Mouse (Mus musculus): ENCODE measurements around the gene Shmt1. TPM values are rescaled to one million over a fixed set of nuclear protein-coding genes. Genes with fewer than 3 reads are reported as not detected.
A peak's percentile ranks its signal among the peaks of the same experiment; 100 is the strongest.

Shmt1 gene
- polyA plus RNA-seq, 1 experiment = 6.6 TPM

- no peak overlapping the region for H3K4me2 ChIP-seq (ENCODE audit: low read depth)
- TF ChIP-seq MYOG (IDR thresholded peaks at IDR 0.05; ENCODE audit: control insufficient read depth in 1 of 3, insufficient read depth in 1 of 3, insufficient read length in 2 of 3, low read depth in 2 of 3) (peak; percentile 34 to 88 (median 40)), MYOD1 (IDR thresholded peaks at IDR 0.05; ENCODE audit: control insufficient read depth in 1 of 3, insufficient read length in 2 of 3, low read depth in 2 of 3) (peak; percentile 84 to 99 (median 92)), POLR2A (IDR thresholded peaks at IDR 0.05; ENCODE audit: insufficient read length, low read depth) (no peak), E2F4 (IDR thresholded peaks at IDR 0.05; ENCODE audit: insufficient read depth) (no peak), MAX (IDR thresholded peaks at IDR 0.05; ENCODE audit: low read depth) (no peak), TCF12 (IDR thresholded peaks at IDR 0.05; ENCODE audit: insufficient read depth, poor library complexity, severe bottlenecking) (peak; percentile 67), SRF (IDR thresholded peaks at IDR 0.05; ENCODE audit: control insufficient read depth, insufficient read length, low read depth) (peak; percentile 81), REST (IDR thresholded peaks at IDR 0.05; ENCODE audit: insufficient read depth, insufficient read length) (no peak), USF1 (IDR thresholded peaks at IDR 0.05; ENCODE audit: low read depth) (no peak), CEBPB (IDR thresholded peaks at IDR 0.05; ENCODE audit: insufficient read depth, poor library complexity, severe bottlenecking) (peak; percentile 84; the same call in 1 of the 2 replicates), TCF3 (IDR thresholded peaks at IDR 0.05; ENCODE audit: insufficient read length, low read depth) (peak; percentile 61), POLR2AphosphoS2 (IDR thresholded peaks at IDR 0.05; ENCODE audit: insufficient read length, low read depth) (no peak)
- no peak overlapping the region for H3K4me3 ChIP-seq
- no peak overlapping the region for H3ac ChIP-seq (ENCODE audit: control insufficient read depth, insufficient read length)
- no peaks in the 10 kb centered on the region for H3K27me3 ChIP-seq (ENCODE audit: control insufficient read depth, insufficient read depth, insufficient read length)
- peaks cover 35% of the 10 kb centered on the region for H3K36me3 ChIP-seq (ENCODE audit: control insufficient read depth, insufficient read depth)
- H3K79me2 ChIP-seq (ENCODE audit: control insufficient read depth, insufficient read depth) = peaks cover 72% of the 10 kb centered on the region
These were observed 27.2 kb downstream of the Shmt1 start for GRCm38 (mm10) chr11:60784179-60784922.

- no peaks in the 10 kb centered on the region for H3K27me3 ChIP-seq (ENCODE audit: control insufficient read depth, insufficient read depth, insufficient read length)
- H3ac ChIP-seq (ENCODE audit: control insufficient read depth, insufficient read length) = no peak overlapping the region
- peaks cover 87% of the 10 kb centered on the region for H3K79me2 ChIP-seq (ENCODE audit: control insufficient read depth, insufficient read depth)
- H3K4me3 ChIP-seq = peak overlapping the region; percentile 6
- TF ChIP-seq MYOD1 (IDR thresholded peaks at IDR 0.05; ENCODE audit: control insufficient read depth in 1 of 3, insufficient read length in 2 of 3, low read depth in 2 of 3) (no peak), MAX (IDR thresholded peaks at IDR 0.05; ENCODE audit: low read depth) (no peak), USF1 (IDR thresholded peaks at IDR 0.05; ENCODE audit: low read depth) (no peak), SRF (IDR thresholded peaks at IDR 0.05; ENCODE audit: control insufficient read depth, insufficient read length, low read depth) (no peak), TCF3 (IDR thresholded peaks at IDR 0.05; ENCODE audit: insufficient read length, low read depth) (no peak), REST (IDR thresholded peaks at IDR 0.05; ENCODE audit: insufficient read depth, insufficient read length) (no peak), MYOG (IDR thresholded peaks at IDR 0.05; ENCODE audit: control insufficient read depth in 1 of 3, insufficient read depth in 1 of 3, insufficient read length in 2 of 3, low read depth in 2 of 3) (no peak), POLR2AphosphoS2 (IDR thresholded peaks at IDR 0.05; ENCODE audit: insufficient read length, low read depth) (no peak), CEBPB (IDR thresholded peaks at IDR 0.05; ENCODE audit: insufficient read depth, poor library complexity, severe bottlenecking) (no peak), E2F4 (IDR thresholded peaks at IDR 0.05; ENCODE audit: insufficient read depth) (no peak), POLR2A (IDR thresholded peaks at IDR 0.05; ENCODE audit: insufficient read length, low read depth) (no peak), TCF12 (IDR thresholded peaks at IDR 0.05; ENCODE audit: insufficient read depth, poor library complexity, severe bottlenecking) (no peak)
- peak overlapping the region; percentile 93 for H3K4me2 ChIP-seq (ENCODE audit: low read depth)
- H3K36me3 ChIP-seq (ENCODE audit: control insufficient read depth, insufficient read depth) = peaks cover 5% of the 10 kb centered on the region
These were observed 31.8 kb downstream of the Shmt1 start for GRCm38 (mm10) chr11:60779673-60780189.

DNA sequence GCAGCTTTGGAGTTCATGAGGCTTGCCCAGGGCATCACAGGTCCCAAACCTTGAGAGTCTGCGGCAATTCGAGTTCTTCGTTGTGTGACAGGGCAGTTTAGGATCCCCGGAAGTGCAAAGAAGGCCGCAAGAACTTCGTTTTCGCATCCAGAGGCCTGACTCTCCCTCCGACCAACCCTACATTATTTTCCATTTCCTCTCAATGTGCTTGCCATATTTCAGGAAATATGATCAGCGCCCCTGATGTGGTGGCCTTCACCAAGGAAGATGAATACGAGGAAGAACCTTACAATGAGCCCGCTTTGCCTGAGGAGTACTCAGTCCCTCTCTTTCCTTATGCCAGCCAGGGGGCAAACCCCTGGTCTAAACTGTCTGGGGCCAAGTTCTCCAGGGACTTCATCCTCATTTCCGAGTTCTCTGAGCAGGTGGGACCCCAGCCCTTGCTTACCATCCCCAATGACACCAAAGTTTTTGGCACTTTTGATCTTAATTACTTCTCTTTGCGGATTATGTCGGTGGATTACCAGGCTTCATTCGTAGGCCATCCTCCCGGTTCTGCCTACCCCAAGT is 33.6 kb downstream of the Shmt1 start:
- H3K27me3 ChIP-seq (ENCODE audit: control insufficient read depth, insufficient read depth, insufficient read length) = no peaks in the 10 kb centered on the region
- H3ac ChIP-seq (ENCODE audit: control insufficient read depth, insufficient read length) = peak overlapping the region; percentile 22
- peaks cover 5% of the 10 kb centered on the region for H3K36me3 ChIP-seq (ENCODE audit: control insufficient read depth, insufficient read depth)
- H3K79me2 ChIP-seq (ENCODE audit: control insufficient read depth, insufficient read depth) = peaks cover 90% of the 10 kb centered on the region
- TF ChIP-seq POLR2AphosphoS2 (IDR thresholded peaks at IDR 0.05; ENCODE audit: insufficient read length, low read depth) (no peak), USF1 (IDR thresholded peaks at IDR 0.05; ENCODE audit: low read depth) (no peak), REST (IDR thresholded peaks at IDR 0.05; ENCODE audit: insufficient read depth, insufficient read length) (no peak), CEBPB (IDR thresholded peaks at IDR 0.05; ENCODE audit: insufficient read depth, poor library complexity, severe bottlenecking) (no peak), TCF3 (IDR thresholded peaks at IDR 0.05; ENCODE audit: insufficient read length, low read depth) (no peak), E2F4 (IDR thresholded peaks at IDR 0.05; ENCODE audit: insufficient read depth) (no peak), MAX (IDR thresholded peaks at IDR 0.05; ENCODE audit: low read depth) (no peak), POLR2A (IDR thresholded peaks at IDR 0.05; ENCODE audit: insufficient read length, low read depth) (no peak), TCF12 (IDR thresholded peaks at IDR 0.05; ENCODE audit: insufficient read depth, poor library complexity, severe bottlenecking) (no peak), MYOD1 (IDR thresholded peaks at IDR 0.05; ENCODE audit: control insufficient read depth in 1 of 3, insufficient read length in 2 of 3, low read depth in 2 of 3) (no peak), SRF (IDR thresholded peaks at IDR 0.05; ENCODE audit: control insufficient read depth, insufficient read length, low read depth) (no peak), MYOG (IDR thresholded peaks at IDR 0.05; ENCODE audit: control insufficient read depth in 1 of 3, insufficient read depth in 1 of 3, insufficient read length in 2 of 3, low read depth in 2 of 3) (no peak)
- peak overlapping the region; percentile 93 for H3K4me2 ChIP-seq (ENCODE audit: low read depth)
- H3K4me3 ChIP-seq = peak overlapping the region; percentile 93

Data from myocyte (in vitro differentiated cells).